ENCODE assay signal across 23 mouse cellular contexts in genomic region chr16:45344879-45345278, GRCm38 (mm10).
DNase-seq lines count a peak whose midpoint lies in the region; ATAC-seq and TF ChIP-seq lines count a peak whose summit lies in the region.
"Had no signal": no experiment of that assay in that cellular context is flagged by ENCODE, and none has a peak within 500 bp of the region (broad histone marks: within the 10 kb centered on the region; RNA-seq: fewer than 3 reads in every experiment).

No protein-coding gene starts in this region.

- H3K36me3 ChIP-seq in heart, embryonic 10.5 days = no peaks in the 10 kb centered on the region
- H3K36me3 ChIP-seq: forebrain, embryonic 10.5 days; heart, embryonic 13.5 days; limb, embryonic 15.5 days; midbrain, embryonic 12.5 days; neural tube, embryonic 12.5 days had no signal

- 76% methylated on average over 2 of the region's 2 CpGs for WGBS in heart, embryonic 10.5 days
- WGBS in lung, adult 2 months = 58% methylated on average over 2 of the region's 2 CpGs

- no peaks in the 10 kb centered on the region for H3K27me3 ChIP-seq in heart, embryonic 10.5 days (ENCODE audit: insufficient read depth, poor library complexity, severe bottlenecking)
- H3K27me3 ChIP-seq: heart, embryonic 13.5 days; limb, embryonic 15.5 days; midbrain, embryonic 12.5 days; neural tube, embryonic 12.5 days had no signal

- TF ChIP-seq CTCF in lung, adult 2 months (IDR thresholded peaks at IDR 0.05; ENCODE audit: insufficient read depth, low read length) = no peak

- no peak overlapping the region for H3K27ac ChIP-seq in heart, embryonic 10.5 days
- H3K27ac ChIP-seq: forebrain, embryonic 10.5 days; heart, embryonic 13.5 days; kidney, postnatal 0 days; limb, embryonic 15.5 days; macrophage; midbrain, embryonic 12.5 days; neural tube, embryonic 12.5 days had no signal

- no peaks in the 10 kb centered on the region for H3K9me3 ChIP-seq in heart, embryonic 10.5 days
- H3K9me3 ChIP-seq: forebrain, embryonic 10.5 days; heart, embryonic 13.5 days; limb, embryonic 15.5 days; midbrain, embryonic 12.5 days; neural tube, embryonic 12.5 days had no signal

- no peaks in the 10 kb centered on the region for H3K4me1 ChIP-seq in heart, embryonic 10.5 days
- peaks cover 5% of the 10 kb centered on the region for H3K4me1 ChIP-seq in lung, adult 2 months (ENCODE audit: control insufficient read depth, insufficient read depth, low read length)
- H3K4me1 ChIP-seq: forebrain, embryonic 10.5 days; heart, embryonic 13.5 days; limb, embryonic 15.5 days; midbrain, embryonic 12.5 days; neural tube, embryonic 12.5 days had no signal

- peak; percentile 42 for ATAC-seq in hematopoietic stem cell, adult 5-6 weeks (replicated peaks in 1 of 2; ENCODE audit: insufficient read depth in 1 of 2, low FRiP score in 2 of 2, low TSS enrichment in 1 of 2, low read depth in 1 of 2, poor library complexity in 2 of 2, severe bottlenecking in 2 of 2)
- ATAC-seq: activated CD4-positive, CD25-positive, alpha-beta regulatory T cell, adult 4 months; forebrain, postnatal 0 days had no signal

- no peak overlapping the region for H3K4me3 ChIP-seq in heart, embryonic 10.5 days
- H3K4me3 ChIP-seq in lung, adult 2 months (replicated peaks; ENCODE audit: extremely low read depth, low read depth, low read length) = no peak overlapping the region
- H3K4me3 ChIP-seq: forebrain, embryonic 10.5 days; heart, embryonic 13.5 days; limb, embryonic 15.5 days; midbrain, embryonic 12.5 days; neural tube, embryonic 12.5 days had no signal

- TF ChIP-seq POLR2A in lung, adult 2 months (IDR thresholded peaks at IDR 0.05; ENCODE audit: borderline replicate concordance, extremely low read depth, low read depth, low read length) = no peak

- peak; percentile 44 to 75 for DNase-seq in heart, adult 18-20 months
- DNase-seq in heart, embryonic 10.5 days (ENCODE audit: low spot score) = no peak
- peak; percentile 26 for DNase-seq in lung, postnatal 25 days (ENCODE audit: low spot score)
- DNase-seq in lung, adult 2 months = no peak
- DNase-seq in ES-CJ7 (ENCODE audit: low read depth, low spot score) = peak; percentile 16
- no peak for DNase-seq in right cerebral cortex, postnatal 14 days
- DNase-seq: adrenal gland, postnatal 14 days; B cell, adult 2 months; cerebellum, adult 2 months; cerebellum, postnatal 36 days; forebrain, postnatal 0 days; kidney, adult 18-20 months; spleen, adult 18-20 months; thymus, adult 18-20 months had no signal

Comparison
In these comparisons a context has a peak if more than half of its experiments do, and no peak if none do; other contexts are left out.
1. DNase-seq: peak in heart, adult 18-20 months (2 of 2), lung, postnatal 25 days (single experiment) and ES-CJ7 (single experiment); none in heart, embryonic 10.5 days (single experiment), lung, adult 2 months (single experiment) and right cerebral cortex, postnatal 14 days (single experiment).